Mouse (Mus musculus) T-helper 1 cell (primary cell): ENCODE measurements around the gene Fam32a.

Experiments used
- in situ Hi-C: fragments of 300-600 bp; cut with MboI, MseI; formaldehyde crosslinking; loops from one replicate; pipeline ENCODE4 v1.15.1; 2025; ENCODE audit warnings: high pct_unique_total_duplicates

Gene Fam32a

GRCm38 (mm10) chr8:72239499-72240402 is 20.2 kb downstream of the Fam32a start, which contains the start of gene Ap1m1:
Ap1m1 (plus strand) TSS chr8:72240018.
- in situ Hi-C loops: loop anchor here (5.0 kb wide), 1 partner anchor 62 kb away; no protein-coding TSS in a partner anchor

GRCm38 (mm10) chr8:72240403-72240763 is 20.9 kb downstream of the Fam32a start:
- in situ Hi-C loops: loop anchor here (5.0 kb wide), 1 partner anchor 63 kb away; no protein-coding TSS in a partner anchor

- in situ Hi-C loops: loop anchor here (5.0 kb wide), 1 partner anchor 64 kb away; no protein-coding TSS in a partner anchor
Observed at GRCm38 (mm10) chr8:72240951-72241350, 21.4 kb downstream of the Fam32a start.

- in situ Hi-C loops: loop anchor here (5.0 kb wide), 1 partner anchor 65 kb away; no protein-coding TSS in a partner anchor
Observed at GRCm38 (mm10) chr8:72242226-72242625, 22.7 kb downstream of the Fam32a start.

GRCm38 (mm10) chr8:72244610-72245009 is 25.1 kb downstream of the Fam32a start:
- in situ Hi-C loops: loop anchor here (5.0 kb wide), 1 partner anchor 67 kb away; no protein-coding TSS in a partner anchor

GRCm38 (mm10) chr8:72257171-72257901 is 37.8 kb downstream of the Fam32a start:
- in situ Hi-C loops: no loop called here

GRCm38 (mm10) chr8:72257902-72258238 is 38.3 kb downstream of the Fam32a start:
- in situ Hi-C loops: no loop called here

- in situ Hi-C loops: loop anchor here (10.0 kb wide), 1 partner anchor 55 kb away; the partner anchor contains the start of gene Klf2
Observed at GRCm38 (mm10) chr8:72259862-72260261, 40.3 kb downstream of the Fam32a start.

- in situ Hi-C loops: loop anchor here (10.0 kb wide), 1 partner anchor 54 kb away; the partner anchor contains the start of gene Klf2
Observed at GRCm38 (mm10) chr8:72260585-72260984, 41.1 kb downstream of the Fam32a start.

- in situ Hi-C loops: loop anchor here (10.0 kb wide), 1 partner anchor 54 kb away; the partner anchor contains the start of gene Klf2
Observed at GRCm38 (mm10) chr8:72261019-72261418, 41.5 kb downstream of the Fam32a start.

- in situ Hi-C loops: loop anchor here (10.0 kb wide), 1 partner anchor 53 kb away; the partner anchor contains the start of gene Klf2
Observed at GRCm38 (mm10) chr8:72261431-72261830, 41.9 kb downstream of the Fam32a start.

GRCm38 (mm10) chr8:72261872-72262271 is 42.3 kb downstream of the Fam32a start:
- in situ Hi-C loops: loop anchor here (10.0 kb wide), 1 partner anchor 53 kb away; the partner anchor contains the start of gene Klf2

GRCm38 (mm10) chr8:72262756-72263155 is 43.2 kb downstream of the Fam32a start:
- in situ Hi-C loops: loop anchor here (10.0 kb wide), 1 partner anchor 52 kb away; the partner anchor contains the start of gene Klf2

GRCm38 (mm10) chr8:72263451-72263850 is 43.9 kb downstream of the Fam32a start:
- in situ Hi-C loops: loop anchor here (10.0 kb wide), 1 partner anchor 51 kb away; the partner anchor contains the start of gene Klf2

- in situ Hi-C loops: loop anchor here (5.0 to 10.0 kb wide), 3 partner anchors 49 to 377 kb away; partner anchors contain the start of gene Klf2
Observed at GRCm38 (mm10) chr8:72265342-72265741, 45.8 kb downstream of the Fam32a start.

GRCm38 (mm10) chr8:72266671-72267070 is 47.1 kb downstream of the Fam32a start:
- in situ Hi-C loops: loop anchor here (5.0 to 10.0 kb wide), 3 partner anchors 48 to 376 kb away; partner anchors contain the start of gene Klf2

GRCm38 (mm10) chr8:72267106-72267505 is 47.6 kb downstream of the Fam32a start:
- in situ Hi-C loops: loop anchor here (5.0 to 10.0 kb wide), 3 partner anchors 48 to 375 kb away; partner anchors contain the start of gene Klf2

- in situ Hi-C loops: loop anchor here (5.0 to 10.0 kb wide), 3 partner anchors 46 to 374 kb away; partner anchors contain the start of gene Klf2
Observed at GRCm38 (mm10) chr8:72268356-72268755, 48.8 kb downstream of the Fam32a start.

- in situ Hi-C loops: no loop called here
Observed at GRCm38 (mm10) chr8:72270606-72271005, 51.1 kb downstream of the Fam32a start.

- in situ Hi-C loops: no loop called here
Observed at GRCm38 (mm10) chr8:72271051-72271660, 51.6 kb downstream of the Fam32a start.

- in situ Hi-C loops: no loop called here
Observed at GRCm38 (mm10) chr8:72271691-72272090, 52.2 kb downstream of the Fam32a start.
